Mouse (Mus musculus) myocyte (in vitro differentiated cells): ENCODE data around the gene Alg14.

Experiments
- E2F4 ChIP-seq: IDR thresholded peaks from one replicate; pipeline ENCODE4 v1.6.1; 2011; ENCODE audit warnings: mild to moderate bottlenecking, control low read depth, moderate library complexity; ENCODE audit not compliant: insufficient read depth
- MAX ChIP-seq: IDR thresholded peaks from one replicate; pipeline ENCODE4 v1.6.1; 2011; ENCODE audit warnings: low read depth, mild to moderate bottlenecking, control low read depth
- MYOD1 ChIP-seq, 3 experiments: IDR thresholded peaks; one replicate each; pipeline ENCODE4 v1.6.1; 2011; ENCODE audit warnings: control low read depth in 2 of 3, low read depth in 2 of 3, mild to moderate bottlenecking in 2 of 3, moderate library complexity in 1 of 3; ENCODE audit not compliant: insufficient read length in 2 of 3, control insufficient read depth in 1 of 3
- MYOG ChIP-seq, 3 experiments: IDR thresholded peaks; one replicate each; pipeline ENCODE4 v1.6.1; 2011; ENCODE audit warnings: control low read depth in 2 of 3, low read depth in 2 of 3, mild to moderate bottlenecking in 2 of 3; ENCODE audit not compliant: insufficient read length in 2 of 3, control insufficient read depth in 1 of 3, insufficient read depth in 1 of 3
- POLR2A ChIP-seq: IDR thresholded peaks from one replicate; pipeline ENCODE4 v1.6.1; 2011; ENCODE audit warnings: low read depth, mild to moderate bottlenecking, control low read depth, moderate library complexity; ENCODE audit not compliant: insufficient read length
- SRF ChIP-seq: IDR thresholded peaks from one replicate; pipeline ENCODE4 v1.6.1; 2011; ENCODE audit warnings: low read depth; ENCODE audit not compliant: control insufficient read depth, insufficient read length

GRCm38 (mm10) chr3:121359272-121359671 is 67.7 kb downstream of the Alg14 start:
- no peak for TF ChIP-seq POLR2A
- TF ChIP-seq E2F4 = no peak
- no peak for TF ChIP-seq MYOG (IDR thresholded peaks at IDR 0.05; ENCODE audit: control insufficient read depth in 1 of 3, insufficient read depth in 1 of 3, insufficient read length in 2 of 3, low read depth in 2 of 3)
- no peak for TF ChIP-seq MYOD1 (IDR thresholded peaks at IDR 0.05; ENCODE audit: control insufficient read depth in 1 of 3, insufficient read length in 2 of 3, low read depth in 2 of 3)
- TF ChIP-seq MAX = no peak
- no peak for TF ChIP-seq SRF
